Mouse (Mus musculus): ENCODE data around the gene Cacng6. TPM values are rescaled to one million over a fixed set of nuclear protein-coding genes. Genes with fewer than 3 reads are reported as not detected.
A peak's percentile ranks its signal among the peaks of the same experiment; 100 is the strongest.

Gene Cacng6
- polyA plus RNA-seq, 1 experiment from 2014 or later, result 0.33 TPM

DNA sequence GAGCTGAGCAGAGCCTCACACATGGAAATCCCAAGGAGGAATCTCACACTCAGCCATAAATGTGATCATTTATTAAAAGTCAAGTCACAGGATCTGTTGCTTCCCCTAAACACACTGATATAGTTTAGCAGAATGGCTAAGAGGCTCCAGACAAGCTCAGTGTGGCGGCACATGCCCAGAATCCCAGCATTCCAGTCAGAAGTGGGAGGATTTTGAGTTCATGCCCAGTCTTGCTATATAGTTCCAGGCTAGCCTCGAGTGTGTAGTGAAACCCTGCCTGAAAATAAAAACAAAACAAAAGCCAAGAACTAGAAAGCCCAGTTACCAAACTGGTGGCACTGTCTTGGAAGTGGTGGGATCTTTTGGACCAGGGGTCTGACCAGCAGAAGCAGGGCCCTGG, 44.6 kb downstream of the Cacng6 start:
- TF ChIP-seq CTCF (IDR thresholded peaks at IDR 0.05; ENCODE audit: low read depth), result no peak
- WGBS, result 60% methylated on average over 2 of the region's 2 CpGs
- Histone ChIP-seq H3K27me3 (replicated peaks; ENCODE audit: control insufficient read depth, insufficient read depth, low read length) (no peaks in the 10 kb centered on the region), H3K9ac (ENCODE audit: low read depth, low read length) (no peak overlapping the region), H3K4me1 (replicated peaks; ENCODE audit: control insufficient read depth, insufficient read depth, low read length) (no peaks in the 10 kb centered on the region), H3K9me3 (ENCODE audit: control insufficient read depth) (no peaks in the 10 kb centered on the region), H3K4me3 (ENCODE audit: low read depth, low read length) (no peak overlapping the region), H3K27ac (ENCODE audit: low read depth, low read length) (no peak overlapping the region), H3K36me3 (ENCODE audit: control insufficient read depth, insufficient read depth) (no peaks in the 10 kb centered on the region), H3K4me2 (replicated peaks; ENCODE audit: low read depth) (no peak overlapping the region)
- ATAC-seq, result no peak

DNA sequence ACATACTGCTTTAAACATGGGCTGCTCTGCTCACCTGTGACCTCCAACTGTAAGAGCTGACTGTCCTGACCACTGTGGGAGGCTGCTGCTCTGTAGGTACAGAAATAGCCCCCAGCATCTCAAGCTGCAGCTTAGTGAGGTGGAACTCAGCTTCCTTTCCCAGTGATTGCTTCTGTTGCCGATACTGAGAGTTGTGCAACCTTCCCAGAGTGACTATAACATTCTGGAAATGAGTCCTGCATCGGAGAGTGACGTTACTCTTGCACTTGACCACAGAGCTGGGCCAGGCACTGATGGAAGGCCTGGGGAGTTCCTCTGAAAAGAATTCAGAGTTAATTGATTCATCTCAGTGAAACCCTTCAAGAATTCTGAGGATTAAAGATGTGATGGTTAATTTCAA, 48.8 kb downstream of the Cacng6 start:
- 81% methylated on average over 3 of the region's 3 CpGs for WGBS
- no peaks in the 10 kb centered on the region for H3K36me3 ChIP-seq (ENCODE audit: control insufficient read depth, insufficient read depth)

DNA sequence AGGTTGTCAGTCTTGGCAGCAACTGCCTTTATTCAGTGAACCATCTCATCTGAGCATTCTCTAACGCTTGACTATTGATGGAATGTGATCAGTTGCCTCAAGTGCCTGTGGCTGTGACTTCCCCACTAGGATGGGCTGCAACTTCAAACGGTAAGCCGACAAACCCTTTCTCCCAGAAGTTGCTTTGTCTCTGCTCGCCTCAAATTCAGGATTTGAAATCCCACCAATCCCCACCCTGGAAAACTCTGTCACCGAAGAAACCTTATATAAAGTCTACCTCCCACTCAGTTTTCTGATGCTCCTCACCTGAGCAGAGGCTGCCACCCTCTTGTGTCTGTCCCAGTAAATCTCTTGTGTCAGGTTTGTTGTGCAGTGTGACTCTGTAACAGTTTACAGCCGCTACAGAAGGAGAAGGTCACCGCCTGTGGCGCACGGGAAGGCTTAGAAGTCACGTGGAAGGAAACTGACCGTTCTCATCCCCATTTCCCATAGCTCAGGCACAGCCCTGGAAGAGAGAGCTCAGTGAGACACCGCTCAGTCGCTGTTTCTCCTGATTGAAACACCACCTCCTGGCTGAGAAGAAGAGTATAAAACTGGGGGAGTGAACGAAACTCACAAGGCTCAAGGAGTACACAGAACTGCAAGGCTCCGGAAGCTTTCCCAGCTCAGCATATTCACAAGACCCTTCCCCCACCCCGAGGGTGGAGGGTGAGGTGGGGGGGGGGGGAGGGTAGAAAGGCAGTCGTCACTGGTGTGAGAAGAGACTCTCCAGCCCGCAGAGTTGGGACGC, 50.5 kb downstream of the Cacng6 start:
- Histone ChIP-seq H3K4me2 (replicated peaks; ENCODE audit: low read depth) (0 out of 2 replicates have a peak overlapping the region, but pooled peaks have one; percentile 13), H3K4me1 (replicated peaks; ENCODE audit: control insufficient read depth, insufficient read depth, low read length) (no peaks in the 10 kb centered on the region), H3K4me3 (ENCODE audit: low read depth, low read length) (no peak overlapping the region), H3K27ac (ENCODE audit: low read depth, low read length) (no peak overlapping the region), H3K9ac (ENCODE audit: low read depth, low read length) (no peak overlapping the region), H3K27me3 (replicated peaks; ENCODE audit: control insufficient read depth, insufficient read depth, low read length) (no peaks in the 10 kb centered on the region), H3K9me3 (ENCODE audit: control insufficient read depth) (no peaks in the 10 kb centered on the region), H3K36me3 (ENCODE audit: control insufficient read depth, insufficient read depth) (no peaks in the 10 kb centered on the region)
- TF ChIP-seq CTCF (IDR thresholded peaks at IDR 0.05; ENCODE audit: low read depth), result no peak
- 12% methylated on average over 19 of the region's 19 CpGs for WGBS
- ATAC-seq, result no peak

More for the DNA sequence above, 48.8 kb downstream of the Cacng6 start:
- TF ChIP-seq CTCF (IDR thresholded peaks at IDR 0.05; ENCODE audit: low read depth), result no peak
- Histone ChIP-seq H3K4me1 (replicated peaks; ENCODE audit: control insufficient read depth, insufficient read depth, low read length) (no peaks in the 10 kb centered on the region), H3K27ac (ENCODE audit: low read depth, low read length) (no peak overlapping the region), H3K4me3 (ENCODE audit: low read depth, low read length) (no peak overlapping the region), H3K27me3 (replicated peaks; ENCODE audit: control insufficient read depth, insufficient read depth, low read length) (no peaks in the 10 kb centered on the region), H3K4me2 (replicated peaks; ENCODE audit: low read depth) (no peak overlapping the region), H3K9ac (ENCODE audit: low read depth, low read length) (no peak overlapping the region), H3K9me3 (ENCODE audit: control insufficient read depth) (no peaks in the 10 kb centered on the region)
- no peak for ATAC-seq

DNA sequence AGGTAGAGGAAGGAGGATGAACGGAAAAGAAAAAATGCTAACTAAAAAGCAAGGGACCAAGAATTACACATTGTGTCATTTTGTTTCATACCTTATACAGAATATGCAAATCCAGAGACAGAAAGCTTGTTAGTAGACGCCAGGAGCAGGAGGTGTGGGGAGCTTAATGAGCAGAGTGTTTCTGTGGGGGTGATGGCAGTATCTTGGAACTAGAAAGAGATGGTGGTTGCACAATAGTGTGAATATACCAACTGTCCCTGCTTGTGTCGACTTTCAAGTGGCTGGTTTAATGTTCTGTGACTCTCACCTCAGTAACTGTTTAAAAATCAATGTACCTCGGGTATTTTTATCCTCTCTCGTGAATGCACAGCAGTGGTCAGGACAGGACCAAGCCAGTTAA, 52.7 kb downstream of the Cacng6 start:
- 72% methylated on average over 5 of the region's 5 CpGs for WGBS
- Histone ChIP-seq H3K4me3 (ENCODE audit: low read depth, low read length) (no peak overlapping the region), H3K27me3 (replicated peaks; ENCODE audit: control insufficient read depth, insufficient read depth, low read length) (no peaks in the 10 kb centered on the region), H3K9me3 (ENCODE audit: control insufficient read depth) (no peaks in the 10 kb centered on the region), H3K4me2 (replicated peaks; ENCODE audit: low read depth) (no peak overlapping the region), H3K27ac (ENCODE audit: low read depth, low read length) (no peak overlapping the region), H3K36me3 (ENCODE audit: control insufficient read depth, insufficient read depth) (no peaks in the 10 kb centered on the region), H3K9ac (ENCODE audit: low read depth, low read length) (no peak overlapping the region), H3K4me1 (replicated peaks; ENCODE audit: control insufficient read depth, insufficient read depth, low read length) (no peaks in the 10 kb centered on the region)
- TF ChIP-seq CTCF (IDR thresholded peaks at IDR 0.05; ENCODE audit: low read depth), result no peak
- ATAC-seq, result no peak

DNA sequence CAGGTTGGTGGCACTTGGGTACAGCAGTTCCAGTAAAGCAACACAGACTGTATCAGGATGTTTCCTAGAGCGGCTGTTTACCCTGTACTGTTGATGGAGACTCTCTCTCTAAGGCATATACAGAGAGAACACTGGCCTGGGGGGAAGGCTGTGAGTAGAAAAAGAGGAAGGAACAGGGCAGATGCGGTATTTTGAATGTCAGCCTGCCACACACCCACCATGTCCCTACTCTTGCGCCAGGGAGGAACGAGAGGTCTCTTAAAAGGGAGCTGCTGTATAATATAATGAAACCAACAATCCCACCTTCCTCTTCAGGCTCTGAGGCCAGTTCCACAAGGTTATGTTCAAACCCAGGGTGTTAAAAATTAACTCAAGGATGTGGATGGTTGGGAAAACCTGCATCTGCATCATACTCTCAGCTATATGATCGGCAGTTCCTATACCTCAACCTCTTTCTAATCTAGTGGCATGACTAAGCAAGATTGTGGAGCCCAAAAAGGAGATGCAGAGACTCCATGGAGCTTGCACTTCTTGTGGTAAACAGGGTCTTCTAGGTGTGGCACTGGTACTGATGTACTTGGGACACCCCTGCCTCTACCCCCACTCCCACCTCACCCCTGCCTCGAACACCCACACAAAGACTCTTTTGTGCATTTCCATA, 58.1 kb downstream of the Cacng6 start:
- Histone ChIP-seq H3K27me3 (replicated peaks; ENCODE audit: control insufficient read depth, insufficient read depth, low read length) (no peaks in the 10 kb centered on the region), H3K4me1 (replicated peaks; ENCODE audit: control insufficient read depth, insufficient read depth, low read length) (no peaks in the 10 kb centered on the region), H3K9ac (ENCODE audit: low read depth, low read length) (no peak overlapping the region), H3K27ac (ENCODE audit: low read depth, low read length) (no peak overlapping the region), H3K4me3 (ENCODE audit: low read depth, low read length) (no peak overlapping the region), H3K4me2 (replicated peaks; ENCODE audit: low read depth) (no peak overlapping the region), H3K36me3 (ENCODE audit: control insufficient read depth, insufficient read depth) (no peaks in the 10 kb centered on the region), H3K9me3 (ENCODE audit: control insufficient read depth) (no peaks in the 10 kb centered on the region)
- no peak for ATAC-seq
- TF ChIP-seq CTCF (IDR thresholded peaks at IDR 0.05; ENCODE audit: low read depth), result no peak
- 84% methylated on average over 6 of the region's 6 CpGs for WGBS

Small RNAs within 50 kb of the gene (microRNA-seq; reads per million reads assigned to microRNA genes)
- gene Gm23450, result 5.7 reads per million, percentile 16 among the genes with 10 or more reads in this experiment

Other genes with a start within 250 kb of the Cacng6 start
- not detected in 2 replicates for gene Nlrp12, start 174.5 kb upstream of the Cacng6 start, polyA plus RNA-seq (2015; fragmentation: Nextera tagmentation; extraction: Ambion mirVana)
- 71.3 and 75.3 TPM in 2 replicates for gene Myadm, start 135.1 kb upstream of the Cacng6 start, polyA plus RNA-seq (2015; fragmentation: Nextera tagmentation; extraction: Ambion mirVana)
- 0.10 and 0.57 TPM in 2 replicates for gene Prkcg, start 135.0 kb upstream of the Cacng6 start, polyA plus RNA-seq (2015; fragmentation: Nextera tagmentation; extraction: Ambion mirVana)
- 0.63 and 0.86 TPM in 2 replicates for gene Cacng7, start 91.2 kb upstream of the Cacng6 start, polyA plus RNA-seq (2015; fragmentation: Nextera tagmentation; extraction: Ambion mirVana)
- gene Cacng8, start 33.5 kb upstream of the Cacng6 start, polyA plus RNA-seq (2015; fragmentation: Nextera tagmentation; extraction: Ambion mirVana), result 0.27 and 0.85 TPM in 2 replicates
- not detected in 2 replicates for gene Tarm1, start 78.4 kb downstream of the Cacng6 start, polyA plus RNA-seq (2015; fragmentation: Nextera tagmentation; extraction: Ambion mirVana)
- gene Oscar, start 192.0 kb downstream of the Cacng6 start, polyA plus RNA-seq (2015; fragmentation: Nextera tagmentation; extraction: Ambion mirVana), result 0.08 and 0.13 TPM in 2 replicates
- 703 and 717 TPM in 2 replicates for gene Ndufa3, start 193.2 kb downstream of the Cacng6 start, polyA plus RNA-seq (2015; fragmentation: Nextera tagmentation; extraction: Ambion mirVana)
- gene Tfpt, start 205.7 kb downstream of the Cacng6 start, polyA plus RNA-seq (2015; fragmentation: Nextera tagmentation; extraction: Ambion mirVana), result 12.2 and 12.8 TPM in 2 replicates
- gene Prpf31, start 205.8 kb downstream of the Cacng6 start, polyA plus RNA-seq (2015; fragmentation: Nextera tagmentation; extraction: Ambion mirVana), result 27.8 and 29.8 TPM in 2 replicates
- gene Cnot3, start 221.1 kb downstream of the Cacng6 start, polyA plus RNA-seq (2015; fragmentation: Nextera tagmentation; extraction: Ambion mirVana), result 19.9 and 20.8 TPM in 2 replicates
- gene Leng1, start 241.6 kb downstream of the Cacng6 start, polyA plus RNA-seq (2015; fragmentation: Nextera tagmentation; extraction: Ambion mirVana), result 10.1 and 11.2 TPM in 2 replicates

Measured in intestine, postnatal 0 days (tissue).